Mouse (Mus musculus): ENCODE measurements around the gene Raf1.
"Not testable (repeated sequence)": the region's sequence is repeated elsewhere in the genome, so short reads cannot be mapped to it uniquely, and the experiment has no call there.

The Raf1 gene

DNA sequence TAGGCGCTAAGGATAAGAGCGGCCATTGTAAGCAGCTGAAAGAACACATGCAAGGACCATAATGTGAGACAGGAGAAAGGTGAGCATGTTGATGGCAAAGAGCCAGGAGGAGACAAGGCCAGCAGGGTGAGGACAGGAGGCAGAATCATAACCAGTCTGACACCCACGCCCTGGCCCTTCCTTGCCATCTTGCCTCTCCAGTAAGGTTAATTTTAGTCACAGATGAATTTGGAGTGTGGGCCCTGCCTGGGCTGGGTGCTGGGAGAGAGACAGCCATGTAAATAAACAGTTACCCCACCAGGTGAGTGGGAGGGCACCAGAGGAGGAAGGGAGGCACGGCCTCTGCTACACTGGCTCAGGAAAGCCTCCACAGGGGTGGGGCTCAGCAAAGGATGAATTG, 4.6 kb upstream of the Raf1 start:
- DNase-seq, result no peak

DNA sequence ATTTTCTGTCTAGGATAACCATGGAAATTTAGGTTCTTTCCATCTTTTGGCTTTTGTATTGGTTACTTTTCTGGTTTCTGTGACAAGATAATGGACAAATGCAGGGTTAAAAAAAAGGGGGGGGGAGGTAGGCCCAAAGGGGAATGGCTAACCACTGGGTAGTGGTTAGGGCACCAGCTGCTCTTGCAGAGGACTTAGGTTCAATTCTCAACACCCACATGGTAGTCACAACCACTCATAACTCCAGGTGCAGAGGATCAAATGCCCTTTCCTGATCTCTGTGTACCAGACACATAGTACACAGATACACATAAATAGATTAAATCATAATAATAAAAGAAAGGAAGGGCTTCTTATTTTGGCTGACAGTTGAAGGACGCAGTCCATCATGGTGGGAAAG, 1.6 kb upstream of the Raf1 start:
- DNase-seq, result no peak

DNA sequence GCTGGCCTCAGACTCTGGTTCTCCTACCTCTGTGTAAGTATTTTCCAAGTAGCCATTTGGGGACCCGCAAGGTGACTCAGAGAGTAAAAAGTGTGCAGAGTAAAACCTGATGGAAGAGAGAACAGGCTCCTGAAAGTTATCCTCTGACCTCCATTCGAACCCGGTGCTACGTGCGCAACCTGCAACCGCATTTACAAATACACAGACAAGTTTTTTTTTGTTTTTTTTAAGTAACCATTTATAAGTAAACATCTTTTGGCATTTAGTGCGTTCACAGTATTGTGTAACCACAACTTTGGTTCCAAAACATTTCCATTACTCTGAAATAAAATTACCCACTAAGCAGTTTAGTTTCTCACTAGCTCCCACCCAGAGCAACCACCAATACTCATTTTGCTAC, 1.0 kb upstream of the Raf1 start:
- no peak for DNase-seq

DNA sequence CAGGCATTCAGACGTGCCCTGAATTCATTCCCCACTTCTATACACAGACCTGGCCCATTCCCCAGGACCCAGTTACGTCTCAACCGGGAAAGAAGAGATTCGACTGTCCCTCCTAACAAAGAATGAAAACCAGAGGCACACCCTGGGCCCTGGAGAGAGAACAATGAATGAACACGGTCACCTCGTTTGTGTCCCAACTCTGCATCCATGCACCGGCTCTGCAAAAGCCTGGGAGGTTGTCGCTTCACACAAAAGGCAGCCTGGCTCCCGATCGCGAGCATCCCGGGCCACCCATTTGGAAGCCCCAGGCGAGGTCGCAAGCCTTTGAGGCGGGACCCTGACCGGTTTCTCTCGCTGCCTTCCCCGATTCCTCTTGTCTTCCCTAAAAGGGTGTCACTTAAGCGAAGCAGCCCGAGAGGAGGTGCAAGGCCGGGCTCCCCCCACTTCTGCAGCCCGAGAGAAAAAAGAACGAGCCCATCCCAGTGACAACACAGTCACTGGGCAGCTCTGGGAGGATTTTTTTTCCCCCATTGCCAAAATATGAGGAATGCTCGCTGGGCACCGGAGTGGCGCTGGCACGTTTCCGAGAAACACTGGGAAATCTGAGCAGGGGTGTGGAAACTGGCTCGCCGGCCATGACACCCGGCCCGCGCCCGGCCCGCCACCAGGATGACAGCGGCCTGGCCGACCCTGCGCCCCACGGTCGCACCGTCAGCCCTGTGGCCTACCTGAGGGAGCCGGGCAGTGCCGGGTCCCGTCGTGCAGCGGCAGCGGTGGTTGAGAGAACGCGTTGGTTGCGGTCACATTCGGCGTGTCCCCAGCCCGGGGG, 713 bp downstream of the Raf1 start:
- peak; percentile 37 to 64 for DNase-seq

- peak in 1 of 2 experiments; percentile 8 for DNase-seq
Measured at GRCm38 (mm10) chr6:115675166-115675507, 1.3 kb downstream of the Raf1 start.

- DNase-seq, result no peak
Measured at GRCm38 (mm10) chr6:115674316-115674715, 2.1 kb downstream of the Raf1 start.

GRCm38 (mm10) chr6:115672700-115673099, 3.7 kb downstream of the Raf1 start:
- DNase-seq, result no peak

DNA sequence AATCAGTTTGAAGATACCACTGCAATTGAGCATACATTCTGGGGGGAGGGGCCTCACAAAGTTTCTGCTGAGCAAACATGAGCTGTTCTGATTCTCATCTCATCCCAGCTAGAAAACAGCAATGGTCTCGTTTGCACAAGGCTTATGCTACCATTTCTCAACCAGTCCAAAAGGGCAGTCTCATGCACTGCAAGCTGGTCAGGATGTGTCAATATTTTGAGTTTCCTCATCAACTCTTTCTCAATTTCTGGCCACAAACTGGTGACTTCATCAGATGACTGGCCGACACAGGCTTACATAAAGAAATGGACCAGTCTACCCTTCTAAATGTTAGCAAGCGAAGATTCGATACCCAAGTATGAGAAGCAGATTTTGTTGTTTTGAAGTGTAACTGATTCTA, 9.8 kb downstream of the Raf1 start:
- no peak for DNase-seq

- no peak for DNase-seq
Measured at GRCm38 (mm10) chr6:115664268-115664667, 12.2 kb downstream of the Raf1 start.

GRCm38 (mm10) chr6:115658802-115659201, 17.6 kb downstream of the Raf1 start:
- no peak for DNase-seq

DNA sequence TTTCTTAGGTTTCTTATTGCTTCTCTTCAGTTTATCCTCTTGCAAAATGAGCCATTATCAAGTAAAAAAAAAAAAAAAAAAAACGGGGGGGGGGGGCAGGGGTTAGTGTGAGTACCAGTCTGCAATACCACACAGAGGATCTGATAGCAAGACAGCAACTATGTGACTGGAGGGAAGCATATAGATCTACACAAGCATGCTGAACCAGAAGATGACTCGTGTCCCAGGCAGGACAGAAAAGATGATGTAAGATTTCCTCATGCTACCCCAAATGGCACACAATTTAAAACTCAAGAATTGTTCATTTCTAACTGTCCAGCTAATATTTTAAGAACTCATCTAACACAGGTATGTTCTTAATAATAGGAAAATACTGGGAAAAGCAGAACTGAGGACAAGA, 22.5 kb downstream of the Raf1 start:
- DNase-seq, result no peak

DNA sequence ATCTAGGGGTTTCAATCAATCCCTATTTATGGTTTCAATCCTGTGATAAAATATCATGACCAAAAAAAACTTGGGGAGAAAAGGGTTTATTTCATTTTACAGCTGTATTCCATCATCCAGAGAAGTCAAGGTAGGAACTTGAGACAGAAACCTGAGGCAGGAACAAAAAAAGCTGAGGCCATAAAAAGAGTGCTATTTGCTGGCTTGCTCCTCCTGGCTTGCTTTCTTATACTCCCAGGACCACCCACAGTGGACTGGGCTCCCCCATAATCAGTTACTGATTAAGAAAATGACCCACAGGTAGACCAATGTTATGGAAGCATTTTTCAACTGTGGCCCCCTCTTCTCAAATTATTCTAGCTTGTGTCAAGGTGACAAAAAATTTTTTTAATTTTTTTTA, 24.7 kb downstream of the Raf1 start:
- no peak for DNase-seq

DNA sequence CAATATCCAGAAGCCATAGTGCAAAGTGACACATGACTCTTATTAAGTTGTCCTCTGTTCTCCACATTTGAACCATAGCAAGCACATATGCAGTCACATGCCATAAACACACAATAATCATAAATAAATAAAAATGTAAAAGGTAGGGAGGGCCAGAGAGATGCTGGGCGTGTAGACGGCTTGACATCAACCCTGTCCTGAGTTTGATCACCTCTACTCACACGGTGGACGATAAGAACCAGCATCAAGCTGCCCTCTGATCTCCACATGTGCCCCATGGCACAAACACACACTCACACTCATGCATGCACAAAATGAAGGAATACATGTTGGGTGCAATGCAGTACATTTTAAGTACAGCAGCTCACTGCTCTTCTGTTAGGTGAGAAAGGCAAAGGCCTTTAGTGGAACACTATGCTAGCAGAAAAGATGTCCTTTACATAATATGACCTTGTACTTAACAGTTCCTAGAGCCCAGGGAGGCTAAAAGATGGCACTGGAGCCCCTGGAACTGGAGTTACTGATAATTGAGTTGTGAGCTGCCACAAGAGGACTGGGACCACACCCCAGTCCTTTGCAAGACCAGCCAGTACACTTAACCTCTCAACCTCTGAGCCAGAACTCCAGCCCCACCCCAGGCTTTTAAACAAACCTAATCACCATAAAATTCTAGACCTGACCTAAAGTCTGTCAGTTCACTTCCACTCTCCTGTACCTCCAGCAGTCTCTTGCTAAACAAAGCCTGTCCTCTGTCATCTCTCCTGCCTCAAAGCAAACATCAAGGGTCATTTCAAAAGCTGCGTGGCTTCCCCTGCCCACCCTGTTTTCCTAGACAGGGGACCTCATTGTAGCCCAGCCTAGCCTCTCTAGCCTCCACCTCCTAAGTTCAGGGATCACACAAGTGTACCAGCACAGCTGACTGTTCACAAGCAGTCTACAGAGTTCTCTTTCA, 25.7 kb downstream of the Raf1 start:
- DNase-seq, result no peak

DNA sequence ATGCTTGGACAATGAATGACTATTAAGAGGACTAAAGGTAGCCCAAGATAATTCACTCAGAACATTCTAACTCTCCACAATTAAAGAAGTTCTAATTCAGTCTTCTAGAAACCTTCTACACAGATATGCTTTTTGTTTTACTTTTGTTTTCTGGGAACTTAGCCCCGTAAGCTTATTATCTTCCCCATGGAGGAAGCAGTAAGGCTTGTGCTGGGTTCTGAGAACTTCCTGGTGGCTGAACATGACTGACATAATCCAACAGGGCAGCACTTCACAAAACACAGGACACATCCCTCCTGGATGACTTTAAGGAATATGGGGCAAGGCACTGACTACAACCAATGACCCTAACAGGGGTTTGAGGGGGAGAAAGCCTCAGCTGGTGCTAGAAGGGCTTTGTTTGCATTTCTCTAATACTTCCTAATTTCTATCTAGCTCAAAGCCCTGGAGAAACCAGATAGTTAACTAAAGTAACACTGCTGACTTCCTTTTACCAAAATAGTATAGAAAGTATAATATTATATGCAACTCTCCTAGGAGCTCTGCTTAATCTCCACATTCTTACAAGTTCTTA, 26.6 kb downstream of the Raf1 start:
- no peak for DNase-seq

DNA sequence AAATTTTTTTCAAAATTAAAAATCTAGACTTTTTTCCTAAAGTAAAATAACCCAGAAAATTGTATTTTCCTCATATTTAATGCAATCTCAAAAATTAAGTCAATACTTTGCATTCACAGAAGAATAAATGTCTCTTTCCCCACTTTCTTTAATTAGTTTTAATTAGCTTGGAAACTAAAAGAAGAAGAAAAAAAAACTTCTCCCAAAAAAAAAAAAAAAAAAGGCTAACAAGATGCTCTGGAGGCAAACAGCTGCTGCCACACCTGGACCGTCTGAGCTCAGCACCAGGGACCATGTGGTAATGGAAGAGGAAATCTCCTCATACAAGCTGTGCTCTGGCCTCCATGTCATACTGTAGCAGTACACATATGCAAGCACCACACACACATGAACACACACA, 33.1 kb downstream of the Raf1 start:
- DNase-seq, result no peak

GRCm38 (mm10) chr6:115638188-115638587, 38.2 kb downstream of the Raf1 start:
- DNase-seq, result not testable (repeated sequence)

GRCm38 (mm10) chr6:115634015-115634414, 42.4 kb downstream of the Raf1 start:
- no peak for DNase-seq

GRCm38 (mm10) chr6:115631056-115631795, 45.2 kb downstream of the Raf1 start:
- DNase-seq, result no peak

DNA sequence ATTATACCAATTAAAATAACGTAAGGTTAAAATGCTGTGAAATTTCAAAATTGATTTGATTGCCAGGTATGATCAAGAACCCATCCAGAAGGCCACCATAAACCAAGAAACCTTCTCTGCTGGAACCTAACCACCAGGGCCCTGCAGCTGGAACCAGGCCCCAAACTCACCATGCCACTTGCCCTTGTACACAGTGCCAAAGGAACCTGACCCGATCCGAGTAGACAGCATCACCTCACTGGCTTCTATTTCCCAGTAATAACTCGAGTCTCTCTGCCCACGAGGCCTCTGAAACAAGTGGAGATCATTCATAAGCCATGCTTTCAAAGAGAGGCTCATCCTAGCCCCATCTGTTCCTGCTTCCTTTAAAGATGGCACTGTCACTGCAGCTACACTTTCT, 50.3 kb downstream of the Raf1 start:
- DNase-seq, result no peak

GRCm38 (mm10) chr6:115620942-115621341, 55.5 kb downstream of the Raf1 start:
- no peak for DNase-seq

- no peak for DNase-seq
Measured at GRCm38 (mm10) chr6:115619818-115620217, 56.6 kb downstream of the Raf1 start.

- no peak for DNase-seq
Measured at GRCm38 (mm10) chr6:115615983-115616382, 60.5 kb downstream of the Raf1 start.

DNA sequence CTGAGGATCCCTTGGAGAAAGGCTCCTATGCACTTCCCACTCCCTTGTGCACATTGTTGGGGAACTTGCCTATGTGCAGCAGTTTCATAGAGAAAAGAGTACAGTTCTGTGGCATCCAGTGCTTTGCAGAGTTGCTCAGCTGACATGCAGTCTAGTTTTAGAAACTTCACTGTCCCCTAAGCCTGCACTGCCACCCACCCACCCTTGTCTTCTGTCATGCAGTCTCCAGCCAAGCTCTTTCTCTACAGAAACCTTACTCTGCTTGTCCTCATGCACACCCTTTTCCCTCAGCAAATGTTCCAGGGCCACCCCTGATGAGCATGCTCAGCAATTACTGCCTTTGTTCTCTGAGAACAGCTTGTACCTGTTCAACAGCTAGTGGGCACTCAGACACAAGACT, 62.6 kb downstream of the Raf1 start:
- no peak for DNase-seq
